Mouse (Mus musculus) spleen, postnatal 36 days (tissue): ENCODE results near the gene Rusc2.

Source experiments
- DNase-seq, 2 experiments: peaks; one replicate each; pipeline ENCODE4 v3.0.0; 2022; ENCODE audit warnings: low spot score in 2 of 2, mixed read lengths in 1 of 2

The Rusc2 gene

DNA sequence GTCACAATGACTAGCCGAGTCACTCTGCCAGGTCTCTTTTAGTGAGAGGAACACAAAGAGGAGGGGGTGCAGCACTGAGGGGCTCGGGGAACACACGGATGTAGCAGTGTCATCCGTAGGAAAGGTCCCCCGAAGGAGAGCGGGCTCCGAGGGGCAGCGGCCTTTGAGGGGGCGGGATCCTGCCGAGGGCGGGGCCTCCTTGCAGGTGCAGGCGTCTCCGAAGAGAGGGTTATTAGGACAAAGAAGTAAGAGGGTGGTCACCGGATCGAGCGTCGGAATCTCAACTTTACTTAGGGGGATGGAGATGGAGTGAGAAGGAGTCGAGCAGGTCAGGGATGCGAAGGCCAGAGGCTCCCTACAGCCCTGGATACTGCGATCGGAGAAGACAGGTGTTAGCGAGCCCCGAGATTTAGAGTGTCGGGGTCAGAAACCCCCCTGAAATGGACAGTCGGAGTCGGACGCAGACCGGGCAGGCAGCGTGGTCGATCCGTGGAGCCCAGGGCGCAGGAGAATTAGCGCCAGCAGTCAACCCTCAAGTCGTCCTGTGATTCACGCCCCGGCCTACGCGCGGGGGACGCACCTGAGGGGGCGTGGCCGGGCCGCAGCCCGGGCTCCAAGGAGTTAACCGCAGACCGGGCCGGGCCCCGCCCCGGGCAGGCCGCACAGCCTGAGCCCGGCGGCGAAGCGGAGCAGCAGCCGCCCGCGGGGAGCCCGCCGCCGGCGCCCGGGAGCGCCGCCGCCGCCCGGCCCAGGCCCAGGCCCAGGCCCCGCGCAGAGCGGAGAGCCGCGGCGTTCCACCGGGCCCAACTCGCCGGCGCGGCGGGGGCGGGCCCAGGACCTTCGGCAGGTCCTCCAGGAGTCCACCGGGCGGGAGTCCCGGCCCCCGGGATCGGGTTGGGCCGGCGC is 60.9 kb downstream of the Rusc2 start:
- DNase-seq, result peak; percentile 82 to 83

DNA sequence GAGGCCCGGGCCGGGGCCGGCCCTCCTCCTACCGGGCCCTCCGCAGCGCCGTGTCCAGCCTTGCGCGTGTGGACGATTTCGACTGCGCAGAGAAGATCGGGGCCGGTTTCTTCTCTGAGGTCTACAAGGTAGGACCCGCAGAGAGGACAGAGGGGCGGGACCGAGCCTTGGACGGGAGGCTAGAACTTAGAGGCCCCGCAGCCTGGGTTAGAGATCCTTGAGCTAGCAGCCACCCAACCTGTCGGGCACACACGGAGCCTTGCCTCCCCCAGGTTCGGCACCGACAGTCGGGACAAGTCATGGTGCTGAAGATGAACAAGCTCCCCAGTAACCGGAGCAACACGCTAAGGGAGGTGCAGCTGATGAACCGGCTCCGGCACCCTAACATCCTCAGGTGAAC is 61.7 kb downstream of the Rusc2 start:
- DNase-seq, result peak; percentile 29 to 32

DNA sequence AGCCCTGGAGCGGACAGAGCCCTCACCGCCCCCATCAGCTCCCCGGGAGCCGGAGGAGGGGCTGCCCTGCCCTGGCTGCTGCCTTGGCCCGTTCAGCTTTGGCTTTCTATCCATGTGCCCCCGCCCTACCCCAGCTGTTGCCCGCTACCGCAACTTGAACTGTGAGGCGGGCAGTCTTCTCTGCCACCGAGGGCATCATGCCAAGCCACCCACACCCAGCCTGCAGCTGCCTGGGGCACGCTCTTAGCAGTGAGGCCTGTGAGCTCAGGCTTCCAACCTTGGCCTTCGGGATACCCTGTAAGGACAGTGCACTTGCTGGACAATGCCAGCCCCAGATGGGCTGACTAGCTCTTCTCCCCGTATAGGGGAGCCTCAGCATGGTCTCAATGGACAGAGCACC is 65.5 kb downstream of the Rusc2 start:
- DNase-seq, result no peak

DNA sequence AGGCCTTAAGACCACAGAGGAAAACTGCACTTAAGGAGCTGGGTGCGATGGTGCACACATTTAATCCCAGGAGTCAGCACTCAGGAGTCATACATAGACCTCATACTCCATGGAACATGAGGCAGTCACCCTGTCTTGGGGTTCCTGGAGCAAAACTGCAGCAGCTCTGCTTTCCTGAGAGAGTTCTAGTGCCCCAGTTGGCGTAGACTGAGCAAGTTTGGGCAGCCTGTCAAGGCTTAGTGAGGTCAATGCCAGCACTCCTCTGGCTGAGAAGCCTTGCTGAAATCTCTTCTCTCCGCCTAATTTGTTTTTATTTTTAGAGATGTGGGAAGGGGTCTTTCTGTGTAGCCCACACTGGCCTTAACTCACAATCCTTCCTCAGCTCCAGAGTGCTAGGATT is 66.8 kb downstream of the Rusc2 start:
- DNase-seq, result no peak

DNA sequence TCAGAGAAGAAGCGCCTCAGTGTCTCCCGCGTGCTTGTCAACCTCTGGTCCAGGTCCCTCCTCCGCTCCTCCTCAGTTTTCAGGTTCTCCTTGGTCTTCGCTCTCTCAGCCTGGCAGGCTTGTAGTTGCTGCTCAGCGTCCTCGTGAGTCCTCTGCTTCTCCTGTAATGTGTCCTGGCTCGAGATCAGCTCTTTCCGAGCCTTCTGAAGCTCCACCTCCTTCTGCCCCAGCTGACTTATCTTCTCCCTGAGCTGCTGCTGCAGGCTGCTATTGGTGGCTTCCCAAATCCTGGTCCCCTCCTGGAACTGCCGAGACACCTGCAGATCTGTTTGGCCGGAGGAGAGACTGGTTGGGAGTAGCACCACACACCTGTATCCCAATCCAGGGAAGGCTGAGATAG is 70.5 kb downstream of the Rusc2 start:
- DNase-seq, result no peak

DNA sequence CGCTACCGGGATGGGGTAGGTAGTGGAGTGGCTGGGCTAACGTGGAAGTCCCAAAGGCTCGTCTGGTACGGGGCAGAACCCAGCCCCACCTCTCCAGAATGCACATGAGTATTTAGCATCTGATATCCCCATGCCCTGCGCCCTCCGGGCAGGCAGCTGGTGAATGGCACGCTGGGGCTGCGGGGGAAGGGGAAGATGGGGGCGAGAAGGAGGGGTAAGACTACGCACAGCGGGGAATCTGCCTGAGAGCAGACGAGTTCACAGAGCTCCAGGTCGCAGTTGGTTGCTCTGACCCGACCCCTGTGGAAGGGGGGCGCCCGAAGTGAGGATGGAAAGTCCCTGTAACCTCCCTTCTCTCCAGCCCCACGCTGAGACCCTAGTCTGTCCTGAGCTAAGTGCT is 71.6 kb downstream of the Rusc2 start:
- DNase-seq, result peak in 1 of 2 experiments; percentile 34

DNA sequence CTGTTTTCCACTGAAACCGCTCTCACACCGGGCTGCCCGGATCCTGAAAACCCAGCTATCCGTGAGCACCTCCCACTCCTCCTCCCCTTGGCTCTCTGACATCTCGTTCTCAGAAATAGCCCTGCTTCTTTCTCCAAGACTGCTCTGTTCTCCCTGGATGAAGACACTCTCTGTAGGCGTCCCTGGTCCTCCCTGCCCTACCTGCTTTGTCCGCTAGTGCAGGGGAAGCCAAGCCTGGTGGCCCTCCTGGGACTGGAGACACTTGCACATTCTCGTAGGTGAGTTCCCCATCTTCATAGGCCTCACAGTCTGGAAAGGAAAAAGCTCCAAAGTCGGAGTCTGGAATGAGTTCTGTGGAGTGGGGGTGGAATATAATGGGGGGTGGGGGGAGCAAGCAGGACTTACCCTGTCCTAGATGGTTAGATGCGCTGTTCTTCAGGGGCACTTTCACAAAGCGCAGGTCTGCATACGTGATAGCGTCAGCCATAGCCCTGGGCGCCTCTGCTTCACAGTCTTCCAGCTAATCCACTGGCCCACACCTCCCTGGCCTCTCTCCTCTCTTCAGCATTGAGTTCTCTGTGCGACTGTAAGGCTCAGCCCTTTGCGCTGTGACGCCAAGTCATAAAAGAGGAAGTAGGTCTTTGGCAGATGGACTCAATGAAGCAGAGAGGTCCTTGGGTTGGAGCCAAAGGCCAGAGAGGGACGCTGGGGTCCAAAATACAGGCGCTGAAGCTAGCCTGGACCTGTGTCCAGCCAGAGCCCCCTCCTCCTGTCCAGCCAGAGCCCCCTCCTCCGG is 72.5 kb downstream of the Rusc2 start, which contains the start of gene Cd72:
TSS of gene Cd72 (minus strand) at position 588 of the 796 bp plus-strand sequence.
- DNase-seq, result peak; percentile 78 to 81

DNA sequence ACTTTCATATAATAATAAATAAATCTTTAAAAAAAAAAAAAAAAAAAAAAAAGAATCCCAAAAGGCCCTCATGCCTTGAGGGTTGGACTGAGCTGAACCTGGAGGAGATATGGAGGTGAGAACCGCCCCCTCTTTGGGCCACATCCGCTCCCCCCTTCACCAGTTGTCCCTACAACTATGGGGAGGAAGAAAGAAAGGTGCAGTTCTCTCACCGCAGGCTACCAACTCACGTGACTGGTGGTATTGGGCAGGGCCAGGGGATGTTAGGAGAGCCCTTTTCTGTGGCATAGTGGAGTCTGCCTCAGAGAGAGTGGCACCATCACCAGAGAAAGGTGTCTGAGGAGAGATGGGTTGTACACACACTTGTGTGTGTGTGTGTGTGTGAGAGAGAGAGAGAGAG is 74.7 kb downstream of the Rusc2 start:
- peak; percentile 87 to 90 for DNase-seq

DNA sequence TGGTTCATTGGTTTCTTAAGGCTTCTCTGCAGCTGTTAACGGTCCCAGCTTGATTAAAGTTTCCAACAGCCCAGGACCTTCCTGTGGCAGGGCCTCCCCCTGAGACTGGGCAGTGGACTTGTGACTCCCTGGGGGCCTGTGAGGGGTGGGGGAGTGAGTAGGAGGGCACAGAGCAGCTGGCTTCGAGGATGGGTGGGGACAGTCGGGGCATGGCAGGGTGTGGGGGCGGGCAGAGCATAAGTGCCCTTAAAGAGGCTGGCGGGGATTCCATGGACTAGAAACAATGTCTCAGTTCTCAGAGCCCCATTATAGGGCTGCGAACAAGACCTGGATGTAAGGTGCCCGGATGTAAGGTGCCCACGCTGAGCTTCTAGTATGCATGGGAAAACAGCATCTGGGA is 75.3 kb downstream of the Rusc2 start:
- peak; percentile 88 to 89 for DNase-seq

DNA sequence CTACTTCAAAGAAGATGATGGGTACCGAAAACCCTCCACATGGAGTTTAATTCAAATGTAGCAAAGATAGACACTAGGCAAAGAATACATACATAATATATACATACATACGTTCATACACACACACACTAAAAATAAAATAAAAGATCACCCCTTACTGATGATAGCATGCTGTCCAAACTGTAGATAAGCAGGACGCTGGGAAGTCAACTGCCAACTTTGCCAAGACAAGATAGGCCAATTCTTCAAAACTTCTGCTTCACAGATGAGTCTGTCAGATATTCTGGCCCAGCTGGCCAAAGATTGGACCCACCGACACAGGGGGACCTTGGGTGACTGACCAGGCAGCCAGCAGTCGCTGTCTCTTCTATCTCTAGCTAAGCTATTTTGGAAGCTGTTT is 81.3 kb downstream of the Rusc2 start:
- DNase-seq, result no peak

DNA sequence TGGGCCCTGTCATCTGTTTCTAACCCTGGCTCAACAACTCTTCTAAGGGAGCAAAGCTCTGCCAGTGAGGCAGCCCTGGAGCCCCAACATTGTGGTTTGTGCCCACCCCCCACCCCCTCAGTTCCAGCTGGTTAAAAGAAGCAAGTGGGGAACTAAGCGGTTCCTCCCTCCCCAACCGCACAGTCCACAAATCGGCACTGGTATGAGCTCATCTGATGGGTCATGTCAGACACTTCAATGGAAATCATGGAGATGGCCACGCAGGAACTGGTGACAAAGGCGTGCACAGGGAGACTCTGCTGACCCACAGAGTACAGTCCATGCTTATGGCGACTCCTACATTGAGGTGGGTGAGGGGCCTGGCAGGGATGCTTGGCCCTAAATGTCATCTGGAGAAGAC is 84.2 kb downstream of the Rusc2 start:
- peak; percentile 33 to 40 for DNase-seq

DNA sequence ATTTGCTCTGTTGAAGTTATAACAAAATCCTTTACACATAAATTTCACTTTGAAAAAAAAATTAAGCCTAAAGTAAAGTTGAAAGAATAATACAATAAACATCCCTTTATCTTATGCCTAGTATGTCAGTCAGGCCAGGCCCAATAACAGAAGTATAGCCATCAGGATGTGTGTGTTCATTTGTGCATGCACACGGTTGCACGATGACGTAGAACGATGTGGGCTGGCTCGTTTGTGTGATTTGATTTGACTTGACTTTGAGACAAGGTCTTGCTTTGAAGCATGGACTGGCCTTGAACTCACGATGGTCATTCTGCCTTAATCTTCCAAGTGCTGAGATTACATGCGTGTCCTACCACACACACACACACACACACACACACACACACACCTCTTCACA is 85.1 kb downstream of the Rusc2 start:
- DNase-seq, result no peak

DNA sequence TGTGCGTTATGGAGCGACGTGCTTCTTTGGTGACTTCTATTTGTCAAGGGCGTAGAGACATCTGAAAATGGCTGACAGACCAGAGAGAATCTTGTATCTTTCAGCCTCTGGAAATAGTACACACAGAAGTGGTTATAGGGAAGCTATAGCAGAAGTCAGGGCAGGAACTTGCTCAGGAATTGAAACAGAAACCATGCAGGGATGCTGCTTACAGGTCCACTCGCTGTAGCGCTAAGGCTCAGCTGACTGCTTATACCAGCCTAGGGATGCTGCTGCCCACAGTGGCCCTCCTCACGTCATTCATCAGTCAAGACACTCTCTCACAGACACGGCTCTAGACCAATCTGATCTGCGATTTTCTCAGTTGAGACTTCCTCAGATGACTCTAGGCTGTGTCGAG is 88.5 kb downstream of the Rusc2 start:
- DNase-seq, result peak in 1 of 2 experiments; percentile 38

DNA sequence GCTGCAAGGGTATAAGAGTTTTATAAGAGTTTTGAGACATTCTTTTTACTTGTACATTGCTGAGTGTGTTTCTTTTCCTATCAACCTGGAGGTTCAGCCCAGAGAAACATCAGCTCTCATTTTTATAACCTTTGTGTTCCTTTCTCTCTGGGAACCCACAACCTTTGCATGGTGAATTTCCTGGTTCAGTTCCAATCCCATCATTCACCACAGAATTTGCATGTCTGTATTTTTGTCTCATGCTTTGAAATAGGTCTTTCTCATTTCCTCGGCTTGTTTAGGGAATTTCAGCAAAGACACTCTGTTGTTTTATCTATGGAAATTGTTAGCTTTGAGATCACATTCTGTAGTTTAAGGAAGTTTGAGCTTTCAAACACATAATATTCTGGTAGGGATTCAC is 91.9 kb downstream of the Rusc2 start:
- peak; percentile 59 to 69 for DNase-seq

DNA sequence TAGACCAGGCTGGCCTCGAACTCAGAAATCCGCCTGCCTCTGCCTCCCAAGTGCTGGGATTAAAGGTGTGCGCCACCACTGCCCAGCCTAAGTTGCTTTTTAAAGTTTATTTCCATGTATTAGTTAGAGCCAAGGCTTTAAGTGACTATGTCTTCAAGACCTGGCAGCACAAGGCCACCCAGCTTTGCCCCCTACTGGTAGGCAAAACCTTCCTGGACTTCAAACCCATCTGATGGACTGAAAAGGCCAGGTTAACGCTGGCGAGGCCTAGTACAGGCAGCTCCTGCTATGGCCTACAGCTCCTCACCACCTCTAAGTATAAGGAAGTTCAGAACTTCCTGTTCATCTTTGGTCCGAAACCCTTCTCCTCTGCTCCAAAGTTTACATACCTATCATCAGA is 94.8 kb downstream of the Rusc2 start:
- DNase-seq, result peak; percentile 62 to 70
